Mouse (Mus musculus) G1E-ER4 (cell line): ENCODE measurements around the gene Syn3. TPM values are rescaled to one million over a fixed set of nuclear protein-coding genes. Genes with fewer than 3 reads are reported as not detected.

Experiments
- GATA1 ChIP-seq: IDR thresholded peaks from one replicate; pipeline ENCODE4 v1.8.0; 2012; ENCODE audit warnings: low read length, inconsistent platforms
- polyA plus RNA-seq: library from polyadenylated mRNA; stranded (reverse); fragments of >175 nt; gene quantifications from 2 replicates; pipeline ENCODE4 v1.2.3, GENCODE M21; 2012

The Syn3 gene
- polyA plus RNA-seq, 1 experiment = not detected

GRCm38 (mm10) chr10:86301593-86302317 lies 196.9 kb downstream of the Syn3 start:
- TF ChIP-seq GATA1 = no peak

DNA sequence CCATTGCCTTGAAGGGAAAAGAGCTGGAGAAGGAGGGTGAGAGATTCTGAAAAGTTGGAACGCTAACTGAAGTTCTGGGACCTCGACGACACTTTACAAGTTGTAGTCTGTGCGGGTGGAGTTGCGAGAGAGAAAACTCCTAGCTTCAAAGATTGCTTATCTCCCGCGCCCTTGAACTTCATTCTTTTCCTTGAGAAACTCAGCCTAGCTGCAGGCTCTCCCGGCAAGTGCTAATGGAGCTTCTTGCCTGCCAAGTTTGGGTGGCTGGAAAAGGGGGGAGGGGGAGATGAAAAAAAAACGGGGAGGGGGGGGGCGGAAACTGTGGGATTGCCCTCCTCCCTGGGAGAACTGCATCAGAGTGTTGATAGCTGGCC lies 197.6 kb downstream of the Syn3 start:
- TF ChIP-seq GATA1 = no peak

DNA sequence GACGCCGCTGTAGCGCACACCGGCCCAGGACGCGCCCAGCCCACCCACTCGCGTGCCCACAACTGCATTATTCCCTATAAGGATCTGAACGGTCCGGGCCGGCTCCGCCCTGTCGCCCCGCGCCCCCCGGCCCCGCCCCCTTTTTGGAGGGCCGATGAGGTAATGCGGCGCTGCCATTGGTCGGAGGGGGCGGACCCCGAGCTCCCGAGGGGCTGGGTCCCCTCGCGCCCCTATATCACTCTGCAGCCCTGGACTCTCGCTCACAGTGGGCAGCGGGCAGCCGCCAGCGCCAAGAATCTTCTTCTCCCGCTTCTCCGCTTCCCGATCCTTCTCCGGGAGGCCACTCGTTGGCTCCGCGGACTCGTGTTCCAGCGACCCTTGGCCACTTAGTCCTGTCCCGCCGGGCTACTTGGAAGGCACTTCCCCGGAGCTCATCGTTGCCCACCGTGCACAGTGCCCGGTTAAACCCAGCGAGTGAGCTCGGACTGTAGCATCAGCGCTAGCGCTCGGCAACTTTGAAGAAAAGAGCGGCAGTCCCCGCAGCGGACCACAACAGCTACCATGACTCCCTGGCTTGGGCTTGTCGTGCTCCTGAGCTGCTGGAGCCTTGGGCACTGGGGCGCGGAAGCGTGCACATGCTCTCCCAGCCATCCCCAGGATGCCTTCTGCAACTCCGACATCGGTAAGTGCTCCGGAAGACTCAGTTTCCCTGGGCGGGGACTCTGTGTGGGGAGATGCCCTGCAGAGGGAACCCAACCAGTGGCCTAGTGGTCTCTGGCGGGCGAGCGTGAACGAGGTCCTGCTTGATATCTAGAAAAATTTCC lies 198.2 kb downstream of the Syn3 start, which contains the start of gene Timp3:
Timp3 (plus strand) TSS at position 80 of the 824 bp plus-strand sequence.
- no peak for TF ChIP-seq GATA1

- no peak for TF ChIP-seq GATA1
Observed at GRCm38 (mm10) chr10:86299795-86300194, 198.9 kb downstream of the Syn3 start.

DNA sequence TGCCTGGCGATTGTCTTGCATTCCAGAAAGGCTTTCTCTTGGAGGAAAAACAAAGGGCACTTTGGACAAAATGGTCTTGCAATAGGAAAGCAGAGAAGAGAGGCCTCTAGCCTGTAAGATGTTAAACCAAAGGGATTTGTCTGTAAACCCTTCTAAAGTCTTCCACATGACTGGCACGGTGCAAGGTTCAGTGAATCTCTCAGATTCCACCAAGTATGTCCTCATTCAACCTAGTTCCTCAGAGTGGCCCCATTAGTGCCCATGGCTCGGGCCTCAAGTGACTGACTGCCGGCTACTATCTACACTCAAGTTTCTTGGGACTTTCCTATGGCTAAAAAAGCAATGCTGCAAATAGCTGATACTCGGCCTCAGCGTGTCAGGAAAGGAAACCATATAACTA lies 200.4 kb downstream of the Syn3 start:
- TF ChIP-seq GATA1 = no peak

GRCm38 (mm10) chr10:86297307-86297706 lies 201.4 kb downstream of the Syn3 start:
- no peak for TF ChIP-seq GATA1

DNA sequence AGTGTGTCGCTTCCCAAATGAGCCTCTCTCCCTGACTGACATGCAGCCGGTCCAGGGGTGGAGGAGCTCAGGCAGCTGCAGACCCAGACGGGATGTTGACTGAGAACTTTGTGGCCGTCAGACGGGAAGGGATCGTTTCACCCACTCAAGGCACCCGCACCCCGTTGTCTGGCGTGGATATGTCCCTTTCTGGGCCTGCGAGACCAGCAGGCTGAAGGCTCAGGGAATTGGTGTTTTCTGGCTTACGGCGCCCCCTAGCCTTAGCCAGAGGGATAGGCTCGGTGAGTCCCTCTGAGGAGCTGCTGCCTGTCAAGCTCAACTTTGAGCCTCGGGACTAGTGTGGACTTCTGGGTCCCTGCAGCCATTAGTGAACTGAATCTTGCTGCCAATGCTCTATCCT lies 202.6 kb downstream of the Syn3 start:
- TF ChIP-seq GATA1 = no peak

- no peak for TF ChIP-seq GATA1
Observed at GRCm38 (mm10) chr10:86295454-86296098, 203.1 kb downstream of the Syn3 start.

DNA sequence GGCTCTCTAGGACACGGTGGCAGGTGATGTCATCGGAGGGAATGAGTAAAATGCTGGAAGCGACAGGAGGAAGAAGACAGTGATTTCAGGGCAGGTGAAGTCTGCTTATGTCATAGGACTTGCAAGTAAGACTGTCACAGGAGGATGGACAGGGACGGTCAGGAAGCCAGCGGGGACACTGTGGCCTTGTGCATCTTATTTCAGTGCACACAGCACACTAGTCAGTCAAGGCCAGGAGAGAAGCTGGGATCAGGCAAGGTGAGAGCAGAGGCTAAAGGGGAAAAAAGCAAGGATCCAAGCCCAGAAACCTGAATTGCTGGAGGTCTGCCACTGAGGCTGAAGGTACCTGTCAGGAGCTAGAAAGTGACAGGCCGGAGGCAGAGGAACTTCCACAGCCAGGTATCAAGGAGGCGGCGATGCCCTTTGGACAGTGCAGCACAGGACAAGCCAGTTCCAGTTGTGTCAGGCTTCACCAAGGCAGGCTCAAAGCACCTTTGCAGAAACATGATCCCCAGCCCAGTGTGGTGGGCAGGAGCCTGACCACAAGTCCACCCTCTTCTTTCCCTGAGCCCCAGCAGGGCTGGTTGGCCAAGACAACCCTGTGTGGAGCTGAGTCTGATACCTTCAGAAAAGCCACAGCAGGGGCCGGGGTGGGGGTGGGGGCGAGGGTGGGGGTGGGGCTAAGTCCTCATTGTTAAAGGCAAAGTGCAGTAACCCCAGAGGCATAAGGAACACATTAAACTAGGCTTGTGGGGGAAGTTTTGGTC lies 203.9 kb downstream of the Syn3 start:
- TF ChIP-seq GATA1 = no peak

DNA sequence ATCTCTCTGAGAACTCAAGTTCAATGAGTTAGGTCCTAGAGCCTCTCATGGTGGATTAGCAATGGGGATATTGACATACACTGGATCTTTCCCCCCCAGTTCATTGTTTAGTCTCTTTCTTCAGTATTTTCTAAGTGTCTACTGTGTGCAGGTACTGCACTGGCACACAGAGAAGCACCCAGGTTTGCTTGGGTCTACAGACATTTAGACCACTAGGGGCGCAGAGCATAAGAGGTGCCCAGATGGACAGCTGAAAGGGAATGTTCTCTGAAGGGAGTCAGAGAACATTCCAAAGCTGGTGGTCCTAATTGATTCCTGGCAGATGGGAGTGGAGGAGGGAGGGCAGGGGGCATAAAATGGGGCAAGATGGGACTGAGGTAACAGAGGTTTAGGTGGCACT lies 204.8 kb downstream of the Syn3 start:
- no peak for TF ChIP-seq GATA1

DNA sequence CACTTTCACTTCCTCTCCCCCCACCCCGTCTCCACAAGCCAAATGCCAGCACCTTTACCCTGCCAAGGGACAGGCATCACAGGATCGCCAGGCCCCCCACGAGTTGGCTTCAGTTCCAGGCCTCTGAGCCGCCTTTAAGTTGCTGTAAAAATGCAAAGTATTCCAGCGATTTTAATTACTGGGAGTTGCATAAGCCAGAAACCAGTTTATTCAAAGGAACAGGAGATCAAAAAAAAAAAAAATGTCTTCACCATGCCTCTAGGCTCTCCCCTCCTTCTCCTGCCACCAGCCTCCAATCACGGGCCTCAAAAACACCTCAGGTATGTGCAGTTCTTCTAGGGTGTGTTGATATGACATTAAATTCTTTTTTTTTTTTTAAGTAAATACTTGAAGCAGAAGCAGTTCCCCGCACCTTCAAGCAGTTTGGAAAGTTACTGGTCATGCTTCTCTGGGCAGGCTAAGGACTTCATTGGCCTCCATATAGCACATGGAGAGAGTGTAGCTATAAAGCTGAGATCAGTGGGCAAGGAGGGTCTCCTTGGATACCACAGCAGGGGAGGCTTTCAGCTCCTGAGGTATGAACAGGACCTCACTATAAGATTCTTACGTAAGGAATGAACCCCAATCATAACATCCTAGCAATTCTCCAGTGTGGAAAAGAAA lies 208.5 kb downstream of the Syn3 start:
- no peak for TF ChIP-seq GATA1

- no peak for TF ChIP-seq GATA1
Observed at GRCm38 (mm10) chr10:86286508-86286907, 212.2 kb downstream of the Syn3 start.

- no peak for TF ChIP-seq GATA1
Observed at GRCm38 (mm10) chr10:86281238-86281637, 217.5 kb downstream of the Syn3 start.

GRCm38 (mm10) chr10:86279579-86280168 lies 219.0 kb downstream of the Syn3 start:
- no peak for TF ChIP-seq GATA1

- TF ChIP-seq GATA1 = no peak
Observed at GRCm38 (mm10) chr10:86278481-86278880, 220.2 kb downstream of the Syn3 start.
